Mouse (Mus musculus): ENCODE measurements around the gene Zfp524.

DNA sequence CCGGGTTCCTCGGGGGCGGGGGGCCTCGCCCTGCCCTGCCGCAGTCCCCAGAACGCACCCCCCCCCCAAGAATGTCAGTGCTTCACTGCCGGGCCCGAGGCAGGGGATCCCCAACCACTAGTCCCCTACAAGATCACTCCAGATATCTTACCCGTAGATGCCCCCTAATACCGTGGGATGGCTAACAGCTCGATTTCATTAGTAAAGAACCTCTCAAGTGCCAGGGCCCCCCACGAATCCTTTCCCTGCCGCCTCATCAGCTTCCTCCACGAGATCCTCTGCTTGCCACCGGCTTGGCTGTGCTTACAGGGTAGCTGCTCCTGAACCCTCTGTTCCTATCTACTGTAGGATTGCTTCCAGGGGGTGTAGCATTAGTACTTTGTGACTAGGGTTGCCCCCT is 6.5 kb downstream of the Zfp524 start:
- no peak for TF ChIP-seq RAD21 (IDR thresholded peaks at IDR 0.05; ENCODE audit: low read depth, low read length)
- TF ChIP-seq POLR2AphosphoS2 (IDR thresholded peaks at IDR 0.05; ENCODE audit: low read depth, low read length), result no peak
- no peak for TF ChIP-seq ETS1 (conservative IDR thresholded peaks at IDR 0.05; ENCODE audit: low read depth, low read length)
- no peak for TF ChIP-seq IRF4 (IDR thresholded peaks at IDR 0.05; ENCODE audit: low read depth, low read length)
